Mouse (Mus musculus) neural tube, embryonic 12.5 days (tissue): Measurements from ENCODE around the gene Chrna7. TPM values are rescaled to one million over a fixed set of nuclear protein-coding genes. Genes with fewer than 3 reads are reported as not detected.

ENCODE experiments used
- polyA plus RNA-seq: library from polyadenylated mRNA; unstranded; fragments of >200 nt; fragmentation: Nextera tagmentation; extraction: Ambion mirVana; gene quantifications from 2 replicates; pipeline ENCODE4 v1.2.1, GENCODE M21; 2016

Chrna7 gene
- polyA plus RNA-seq, 1 experiment from 2014 or later, result 10.6 TPM

Other genes starting within 250 kb of the Chrna7 start
- gene Otud7a, start 232.2 kb upstream of the Chrna7 start, polyA plus RNA-seq, result 3.9 and 4.2 TPM in 2 replicates